In the genomic region with DNA sequence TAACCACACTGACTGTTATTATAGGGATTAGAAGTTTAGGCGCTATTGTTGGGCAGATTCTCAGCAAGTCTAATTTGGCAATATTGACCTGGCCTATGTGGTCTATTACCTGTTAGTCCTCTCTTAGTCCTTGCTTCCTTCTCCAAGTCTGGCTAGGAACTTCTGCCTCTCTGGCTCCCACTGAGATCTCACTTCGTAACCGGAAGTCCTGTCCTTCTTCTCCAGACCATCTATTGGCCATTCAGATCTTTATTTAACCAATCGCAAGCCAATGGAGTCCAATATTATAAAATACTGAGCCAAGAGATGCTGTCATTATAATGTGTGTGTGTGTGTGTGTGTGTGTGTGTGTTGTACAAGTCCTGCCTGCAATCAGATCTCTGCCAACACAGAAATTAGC, we compare ENCODE assay signal across 8 mouse cellular contexts. TPM values are rescaled to one million over a fixed set of nuclear protein-coding genes. Genes with fewer than 3 reads are reported as not detected.
DNase-seq lines count a peak whose midpoint lies in the region; ATAC-seq lines count a peak whose summit lies in the region.

No protein-coding gene starts in this region.

- H3K4me2 ChIP-seq in heart, embryonic 12.5 days = peak overlapping the region; percentile 81
- H3K4me2 ChIP-seq in lung, embryonic 16.5 days (ENCODE audit: low read depth, low read length) = peak overlapping the region; percentile 83

- H3K36me3 ChIP-seq in heart, embryonic 12.5 days = no peaks in the 10 kb centered on the region
- no peaks in the 10 kb centered on the region for H3K36me3 ChIP-seq in lung, embryonic 16.5 days (ENCODE audit: control insufficient read depth, insufficient read depth, low read length)

- H3K9ac ChIP-seq in heart, embryonic 12.5 days = peak overlapping the region; percentile 65; the same call in 1 of the 2 replicates
- peak overlapping the region; percentile 73; the same call in 1 of the 2 replicates for H3K9ac ChIP-seq in lung, embryonic 16.5 days (ENCODE audit: low read length)

- 0 out of 2 replicates have a peak, but pooled peaks cover 5% of the 10 kb centered on the region for H3K4me1 ChIP-seq in heart, embryonic 12.5 days (replicated peaks)
- H3K4me1 ChIP-seq in lung, embryonic 16.5 days (replicated peaks; ENCODE audit: control insufficient read depth, insufficient read depth, low read length) = peaks cover 4% of the 10 kb centered on the region; the same call in 1 of the 2 replicates

- 53% methylated on average over 4 of the region's 4 CpGs for WGBS in heart, embryonic 12.5 days
- WGBS in lung, embryonic 16.5 days = 50% methylated on average over 4 of the region's 4 CpGs

- peak; percentile 42 for DNase-seq in cerebellum, adult 11 months
- no peak for DNase-seq in cerebellum, postnatal 36 days
- DNase-seq in brain, adult 2 months (ENCODE audit: low read depth, low spot score) = peak; percentile 83
- DNase-seq in urinary bladder, adult 2 months (ENCODE audit: low spot score) = no peak
- no peak for DNase-seq in layer of hippocampus, adult 18-20 months (ENCODE audit: low spot score in 2 of 2)
- no peak for DNase-seq in ovary, adult 18-20 months (ENCODE audit: low spot score)

- H3K27ac ChIP-seq in heart, embryonic 12.5 days (ENCODE audit: poor library complexity, severe bottlenecking) = no peak overlapping the region
- no peak overlapping the region for H3K27ac ChIP-seq in lung, embryonic 16.5 days (ENCODE audit: low read length)

- peaks cover 27% of the 10 kb centered on the region for H3K27me3 ChIP-seq in heart, embryonic 12.5 days (replicated peaks)
- H3K27me3 ChIP-seq in lung, embryonic 16.5 days (ENCODE audit: control insufficient read depth, insufficient read depth, low read depth, low read length) = peaks cover 3% of the 10 kb centered on the region; the same call in 1 of the 2 replicates

- peak overlapping the region; percentile 46 for H3K4me3 ChIP-seq in heart, embryonic 12.5 days
- H3K4me3 ChIP-seq in lung, embryonic 16.5 days (ENCODE audit: low read length) = peak overlapping the region; percentile 51

- no peak for ATAC-seq in heart, embryonic 12.5 days (ENCODE audit: insufficient number of reproducible peaks, low FRiP score)
- 0 out of 2 replicates have a peak, but pooled peaks have one; percentile 45 for ATAC-seq in lung, embryonic 16.5 days (ENCODE audit: low read depth)

- H3K9me3 ChIP-seq in heart, embryonic 12.5 days (replicated peaks) = 0 out of 2 replicates have a peak, but pooled peaks cover 5% of the 10 kb centered on the region
- H3K9me3 ChIP-seq in lung, embryonic 16.5 days (ENCODE audit: control insufficient read depth, low read length) = no peaks in the 10 kb centered on the region

RNA-seq across cellular contexts. Expression of gene Zfp747, which starts 11.7 kb away (rescaled TPM):
- polyA plus RNA-seq in heart, embryonic 12.5 days (2016; fragmentation: Nextera tagmentation; extraction: Ambion mirVana) = 4.6 and 5.1 TPM in 2 replicates
- 8.4 and 9.9 TPM in 2 replicates for polyA plus RNA-seq in lung, embryonic 16.5 days (2015; fragmentation: Nextera tagmentation; extraction: Ambion mirVana)
- 7.5 and 9.0 TPM in 2 replicates for polyA plus RNA-seq in urinary bladder, adult 2 months (2012; rRNA removed)
- total RNA-seq in layer of hippocampus, adult 18-20 months (2021) = 1 to 10 TPM; 6.3 to 7.5 TPM

RNA-seq across cellular contexts. Expression of gene Zfp768, which starts 18.8 kb away (rescaled TPM):
- 19.1 and 19.8 TPM in 2 replicates for polyA plus RNA-seq in heart, embryonic 12.5 days (2016; fragmentation: Nextera tagmentation; extraction: Ambion mirVana)
- polyA plus RNA-seq in lung, embryonic 16.5 days (2015; fragmentation: Nextera tagmentation; extraction: Ambion mirVana) = 15.1 and 17.6 TPM in 2 replicates
- polyA plus RNA-seq in urinary bladder, adult 2 months (2012; rRNA removed) = 16.9 and 19.8 TPM in 2 replicates
- total RNA-seq in layer of hippocampus, adult 18-20 months (2021) = 10 to 100 TPM; 11.3 to 13.6 TPM

RNA-seq across cellular contexts. Expression of gene 9130019O22Rik, which starts 22.8 kb away (rescaled TPM):
- 3.4 and 3.9 TPM in 2 replicates for polyA plus RNA-seq in heart, embryonic 12.5 days (2016; fragmentation: Nextera tagmentation; extraction: Ambion mirVana)
- polyA plus RNA-seq in lung, embryonic 16.5 days (2015; fragmentation: Nextera tagmentation; extraction: Ambion mirVana) = 7.3 and 8.0 TPM in 2 replicates
- 3.7 and 3.9 TPM in 2 replicates for polyA plus RNA-seq in urinary bladder, adult 2 months (2012; rRNA removed)
- total RNA-seq in layer of hippocampus, adult 18-20 months (2021) = 1 to 10 TPM; 3.4 to 3.5 TPM

RNA-seq across cellular contexts. Expression of gene E430018J23Rik, which starts 29.3 kb away (rescaled TPM):
- 4.5 and 5.1 TPM in 2 replicates for polyA plus RNA-seq in heart, embryonic 12.5 days (2016; fragmentation: Nextera tagmentation; extraction: Ambion mirVana)
- polyA plus RNA-seq in lung, embryonic 16.5 days (2015; fragmentation: Nextera tagmentation; extraction: Ambion mirVana) = 5.7 and 6.6 TPM in 2 replicates
- 6.2 and 6.8 TPM in 2 replicates for polyA plus RNA-seq in urinary bladder, adult 2 months (2012; rRNA removed)
- 1 to 10 TPM; 6.0 to 7.9 TPM for total RNA-seq in layer of hippocampus, adult 18-20 months (2021)

RNA-seq across cellular contexts. Expression of gene Zfp764, which starts 42.5 kb away (rescaled TPM):
- polyA plus RNA-seq in heart, embryonic 12.5 days (2016; fragmentation: Nextera tagmentation; extraction: Ambion mirVana) = 4.6 and 5.3 TPM in 2 replicates
- 9.1 and 9.3 TPM in 2 replicates for polyA plus RNA-seq in lung, embryonic 16.5 days (2015; fragmentation: Nextera tagmentation; extraction: Ambion mirVana)
- 7.8 and 9.7 TPM in 2 replicates for polyA plus RNA-seq in urinary bladder, adult 2 months (2012; rRNA removed)
- 1 to 10 TPM; 3.8 to 3.9 TPM for total RNA-seq in layer of hippocampus, adult 18-20 months (2021)

Comparison
In these comparisons a context has a peak if more than half of its experiments do, and no peak if none do; other contexts are left out.
1. DNase-seq: peak in cerebellum, adult 11 months (single experiment) and brain, adult 2 months (single experiment); none in cerebellum, postnatal 36 days (0 of 2), urinary bladder, adult 2 months (single experiment), layer of hippocampus, adult 18-20 months (0 of 2) and ovary, adult 18-20 months (single experiment).